Mouse (Mus musculus): ENCODE data around the gene Galnt6. TPM values are rescaled to one million over a fixed set of nuclear protein-coding genes. Genes with fewer than 3 reads are reported as not detected.
A peak's percentile ranks its signal among the peaks of the same experiment; 100 is the strongest.

Galnt6 gene
- polyA plus RNA-seq, 1 experiment from 2014 or later = 0.24 TPM

DNA sequence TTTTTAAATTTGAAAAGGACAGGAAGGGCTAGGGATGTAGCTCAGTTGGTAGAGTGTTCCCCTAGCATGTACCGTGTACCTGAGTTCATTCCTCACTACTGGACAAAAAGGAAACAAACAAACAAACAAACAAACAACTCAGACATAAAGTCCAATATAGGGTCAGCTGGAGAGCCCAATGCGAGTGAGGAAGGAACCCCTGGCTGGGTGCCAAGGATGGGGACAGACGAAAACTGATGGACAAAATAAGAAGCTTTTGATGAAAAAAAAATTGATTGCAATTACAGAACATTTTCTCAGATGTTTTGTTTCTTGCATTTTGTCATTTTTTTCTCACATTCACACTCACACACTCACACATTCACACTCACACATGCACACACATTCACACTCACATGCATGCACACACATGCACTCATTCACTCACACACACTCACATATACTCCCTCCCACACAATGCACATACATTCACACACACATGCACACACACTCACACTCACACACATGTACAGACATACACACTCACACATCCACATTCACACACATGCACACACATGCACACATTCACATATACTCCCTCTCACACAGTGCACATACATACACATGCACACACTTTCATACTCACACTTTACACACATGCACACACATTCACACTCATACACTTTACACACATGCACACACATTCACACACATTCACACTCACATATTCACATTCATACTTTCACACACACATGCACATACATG lies 26.9 kb upstream of the Galnt6 start:
- Histone ChIP-seq H3K9ac (ENCODE audit: low read depth, low read length) (no peak overlapping the region), H3K4me2 (ENCODE audit: low read length) (no peak overlapping the region), H3K27me3 (ENCODE audit: control insufficient read depth, insufficient read depth, low read depth, low read length) (no peaks in the 10 kb centered on the region), H3K27ac (ENCODE audit: low read length) (no peak overlapping the region), H3K4me3 (ENCODE audit: low read depth, low read length) (no peak overlapping the region), H3K9me3 (replicated peaks; ENCODE audit: control insufficient read depth, low read length, poor library complexity, severe bottlenecking) (no peaks in the 10 kb centered on the region), H3K36me3 (ENCODE audit: control insufficient read depth, insufficient read depth, low read length) (no peaks in the 10 kb centered on the region), H3K4me1 (ENCODE audit: control insufficient read depth, insufficient read depth, low read length) (peaks cover 14% of the 10 kb centered on the region)
- ATAC-seq = no peak
- WGBS = 75% methylated on average over 3 of the region's 3 CpGs

- H3K4me1 ChIP-seq (ENCODE audit: control insufficient read depth, insufficient read depth, low read length) = peaks cover 9% of the 10 kb centered on the region
- H3K4me3 ChIP-seq (ENCODE audit: low read depth, low read length) = no peak overlapping the region
- H3K9ac ChIP-seq (ENCODE audit: low read depth, low read length) = no peak overlapping the region
- WGBS = 38% methylated on average over 6 of the region's 8 CpGs
- no peak overlapping the region for H3K27ac ChIP-seq (ENCODE audit: low read length)
- H3K27me3 ChIP-seq (ENCODE audit: control insufficient read depth, insufficient read depth, low read depth, low read length) = no peaks in the 10 kb centered on the region
- no peaks in the 10 kb centered on the region for H3K36me3 ChIP-seq (ENCODE audit: control insufficient read depth, insufficient read depth, low read length)
- peak overlapping the region; percentile 29 for H3K4me2 ChIP-seq (ENCODE audit: low read length)
- H3K9me3 ChIP-seq (replicated peaks; ENCODE audit: control insufficient read depth, low read length, poor library complexity, severe bottlenecking) = no peaks in the 10 kb centered on the region
- ATAC-seq = no peak
These were observed 26.3 kb upstream of the Galnt6 start for GRCm38 (mm10) chr15:100755498-100755859.

GRCm38 (mm10) chr15:100754805-100755497 lies 25.8 kb upstream of the Galnt6 start:
- H3K4me1 ChIP-seq (ENCODE audit: control insufficient read depth, insufficient read depth, low read length) = peaks cover 6% of the 10 kb centered on the region; the same call in 1 of the 2 replicates
- H3K4me3 ChIP-seq (ENCODE audit: low read depth, low read length) = no peak overlapping the region
- ATAC-seq = no peak
- no peaks in the 10 kb centered on the region for H3K36me3 ChIP-seq (ENCODE audit: control insufficient read depth, insufficient read depth, low read length)
- H3K4me2 ChIP-seq (ENCODE audit: low read length) = peak overlapping the region; percentile 29
- 10% methylated on average over 11 of the region's 11 CpGs for WGBS
- H3K9me3 ChIP-seq (replicated peaks; ENCODE audit: control insufficient read depth, low read length, poor library complexity, severe bottlenecking) = no peaks in the 10 kb centered on the region
- no peak overlapping the region for H3K27ac ChIP-seq (ENCODE audit: low read length)
- H3K9ac ChIP-seq (ENCODE audit: low read depth, low read length) = no peak overlapping the region
- H3K27me3 ChIP-seq (ENCODE audit: control insufficient read depth, insufficient read depth, low read depth, low read length) = no peaks in the 10 kb centered on the region

DNA sequence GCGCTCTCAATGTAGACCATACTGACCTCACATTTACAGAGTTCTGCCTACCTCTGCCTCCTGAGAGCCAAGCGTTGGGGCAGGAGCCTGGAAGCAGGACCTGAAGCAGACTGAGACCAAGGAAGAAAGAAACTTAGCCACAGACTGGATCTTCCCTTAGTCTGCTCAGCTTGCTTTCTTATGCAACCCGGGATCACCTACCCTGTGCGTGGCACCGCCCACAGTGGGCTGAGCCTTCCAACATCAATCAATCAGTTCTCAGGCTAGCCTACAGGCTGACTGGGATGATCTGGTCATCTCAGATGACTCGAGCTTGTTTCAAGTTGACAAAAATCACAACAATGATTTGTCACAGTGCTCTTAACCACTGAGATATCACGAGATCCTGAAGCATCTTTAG lies 24.9 kb upstream of the Galnt6 start:
- H3K36me3 ChIP-seq (ENCODE audit: control insufficient read depth, insufficient read depth, low read length) = no peaks in the 10 kb centered on the region
- ATAC-seq = no peak
- no peak overlapping the region for H3K4me2 ChIP-seq (ENCODE audit: low read length)
- no peaks in the 10 kb centered on the region for H3K27me3 ChIP-seq (ENCODE audit: control insufficient read depth, insufficient read depth, low read depth, low read length)
- no peak overlapping the region for H3K4me3 ChIP-seq (ENCODE audit: low read depth, low read length)
- H3K4me1 ChIP-seq (ENCODE audit: control insufficient read depth, insufficient read depth, low read length) = peaks cover 6% of the 10 kb centered on the region; the same call in 1 of the 2 replicates
- WGBS = 44% methylated on average over 7 of the region's 7 CpGs
- H3K9ac ChIP-seq (ENCODE audit: low read depth, low read length) = no peak overlapping the region
- H3K9me3 ChIP-seq (replicated peaks; ENCODE audit: control insufficient read depth, low read length, poor library complexity, severe bottlenecking) = no peaks in the 10 kb centered on the region
- no peak overlapping the region for H3K27ac ChIP-seq (ENCODE audit: low read length)

- no peak overlapping the region for H3K9ac ChIP-seq (ENCODE audit: low read depth, low read length)
- peaks cover 6% of the 10 kb centered on the region; the same call in 1 of the 2 replicates for H3K4me1 ChIP-seq (ENCODE audit: control insufficient read depth, insufficient read depth, low read length)
- H3K27ac ChIP-seq (ENCODE audit: low read length) = no peak overlapping the region
- H3K9me3 ChIP-seq (replicated peaks; ENCODE audit: control insufficient read depth, low read length, poor library complexity, severe bottlenecking) = no peaks in the 10 kb centered on the region
- no peak overlapping the region for H3K4me2 ChIP-seq (ENCODE audit: low read length)
- ATAC-seq = no peak
- no peaks in the 10 kb centered on the region for H3K36me3 ChIP-seq (ENCODE audit: control insufficient read depth, insufficient read depth, low read length)
- H3K27me3 ChIP-seq (ENCODE audit: control insufficient read depth, insufficient read depth, low read depth, low read length) = no peaks in the 10 kb centered on the region
- H3K4me3 ChIP-seq (ENCODE audit: low read depth, low read length) = no peak overlapping the region
- 63% methylated on average over 5 of the region's 5 CpGs for WGBS
These were observed 23.9 kb upstream of the Galnt6 start for GRCm38 (mm10) chr15:100753045-100753444.

GRCm38 (mm10) chr15:100752439-100752838 lies 23.3 kb upstream of the Galnt6 start:
- Histone ChIP-seq H3K4me1 (ENCODE audit: control insufficient read depth, insufficient read depth, low read length) (peaks cover 7% of the 10 kb centered on the region), H3K27me3 (ENCODE audit: control insufficient read depth, insufficient read depth, low read depth, low read length) (no peaks in the 10 kb centered on the region), H3K9me3 (replicated peaks; ENCODE audit: control insufficient read depth, low read length, poor library complexity, severe bottlenecking) (no peaks in the 10 kb centered on the region), H3K4me2 (ENCODE audit: low read length) (no peak overlapping the region), H3K36me3 (ENCODE audit: control insufficient read depth, insufficient read depth, low read length) (no peaks in the 10 kb centered on the region), H3K9ac (ENCODE audit: low read depth, low read length) (no peak overlapping the region), H3K27ac (ENCODE audit: low read length) (no peak overlapping the region), H3K4me3 (ENCODE audit: low read depth, low read length) (no peak overlapping the region)
- WGBS = 79% methylated on average over 2 of the region's 2 CpGs
- no peak for ATAC-seq

GRCm38 (mm10) chr15:100749751-100750538 lies 20.8 kb upstream of the Galnt6 start:
- Histone ChIP-seq H3K4me3 (ENCODE audit: low read depth, low read length) (no peak overlapping the region), H3K9me3 (replicated peaks; ENCODE audit: control insufficient read depth, low read length, poor library complexity, severe bottlenecking) (no peaks in the 10 kb centered on the region), H3K27ac (ENCODE audit: low read length) (no peak overlapping the region), H3K4me1 (ENCODE audit: control insufficient read depth, insufficient read depth, low read length) (peaks cover 5% of the 10 kb centered on the region), H3K36me3 (ENCODE audit: control insufficient read depth, insufficient read depth, low read length) (no peaks in the 10 kb centered on the region), H3K4me2 (ENCODE audit: low read length) (no peak overlapping the region), H3K9ac (ENCODE audit: low read depth, low read length) (no peak overlapping the region), H3K27me3 (ENCODE audit: control insufficient read depth, insufficient read depth, low read depth, low read length) (no peaks in the 10 kb centered on the region)
- 75% methylated on average over 10 of the region's 10 CpGs for WGBS
- no peak for ATAC-seq

DNA sequence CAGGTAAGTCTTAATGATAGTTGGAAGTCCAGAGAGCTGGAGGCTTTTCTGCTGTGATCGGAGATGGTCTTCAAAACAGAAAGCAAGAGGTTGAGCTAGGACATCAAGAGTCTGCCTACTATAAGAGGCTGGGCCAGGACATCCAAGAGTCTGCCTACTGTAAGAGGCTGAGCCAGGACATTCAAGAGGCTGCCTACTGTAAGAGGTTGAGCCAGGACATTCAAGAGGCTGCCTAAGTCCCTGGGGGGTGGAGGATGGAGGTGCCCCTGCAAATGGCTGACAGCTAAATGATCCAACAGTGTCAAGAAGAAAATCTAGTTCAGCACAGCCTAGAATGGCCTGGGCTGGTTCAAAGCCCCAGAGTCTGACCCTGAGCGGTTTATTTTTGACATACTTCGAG lies 19.4 kb upstream of the Galnt6 start:
- H3K9me3 ChIP-seq (replicated peaks; ENCODE audit: control insufficient read depth, low read length, poor library complexity, severe bottlenecking) = no peaks in the 10 kb centered on the region
- no peak overlapping the region for H3K27ac ChIP-seq (ENCODE audit: low read length)
- no peak overlapping the region for H3K4me3 ChIP-seq (ENCODE audit: low read depth, low read length)
- H3K9ac ChIP-seq (ENCODE audit: low read depth, low read length) = no peak overlapping the region
- peaks cover 5% of the 10 kb centered on the region for H3K4me1 ChIP-seq (ENCODE audit: control insufficient read depth, insufficient read depth, low read length)
- WGBS = 96% methylated on average over 3 of the region's 3 CpGs
- no peaks in the 10 kb centered on the region for H3K36me3 ChIP-seq (ENCODE audit: control insufficient read depth, insufficient read depth, low read length)
- H3K4me2 ChIP-seq (ENCODE audit: low read length) = no peak overlapping the region
- H3K27me3 ChIP-seq (ENCODE audit: control insufficient read depth, insufficient read depth, low read depth, low read length) = no peaks in the 10 kb centered on the region
- ATAC-seq = no peak

Data from midbrain, embryonic 16.5 days (tissue).